Mouse (Mus musculus) kidney, embryonic 14.5 days (tissue): ENCODE data around the gene Olfr930. TPM values are rescaled to one million over a fixed set of nuclear protein-coding genes. Genes with fewer than 3 reads are reported as not detected.
A peak's percentile ranks its signal among the peaks of the same experiment; 100 is the strongest.

Source experiments
- ATAC-seq: fragments of 200-750 bp; cut with Nextera tagmentation; 2 replicates; pipeline ENCODE4 v1.8.0; 2017; ENCODE audit warnings: moderate number of reproducible peaks, mild to moderate bottlenecking, moderate TSS enrichment, moderate library complexity; ENCODE audit not compliant: low FRiP score, low TSS enrichment
- H3K27ac ChIP-seq: fragments of 300-500 bp; sonication (generic); 2 replicates; pipeline ENCODE4 v1.5.1; 2014; ENCODE audit warnings: low read depth, mild to moderate bottlenecking, low read length, moderate library complexity, mixed read lengths
- H3K27me3 ChIP-seq: fragments of 300-500 bp; sonication (generic); 2 replicates; pipeline ENCODE4 v1.6.1; 2014; ENCODE audit warnings: mild to moderate bottlenecking, low read length; ENCODE audit not compliant: control insufficient read depth, insufficient read depth
- H3K36me3 ChIP-seq: fragments of 300-500 bp; sonication (generic); 2 replicates; pipeline ENCODE4 v1.6.1; 2014; ENCODE audit warnings: low read length, mixed read lengths; ENCODE audit not compliant: control insufficient read depth, insufficient read depth
- H3K4me1 ChIP-seq: fragments of 300-500 bp; sonication (generic); 2 replicates; pipeline ENCODE4 v1.6.1; 2014; ENCODE audit warnings: low read length, mixed read lengths; ENCODE audit not compliant: control insufficient read depth, insufficient read depth
- H3K4me2 ChIP-seq: fragments of 300-500 bp; sonication (generic); replicated peaks from 2 replicates; pipeline ENCODE4 v1.6.1; 2014; ENCODE audit warnings: low read depth, mild to moderate bottlenecking, low read length
- H3K4me3 ChIP-seq: fragments of 300-500 bp; sonication (generic); 2 replicates; pipeline ENCODE4 v1.5.1; 2014; ENCODE audit warnings: mild to moderate bottlenecking, low read length
- H3K9ac ChIP-seq: fragments of 300-500 bp; sonication (generic); 2 replicates; pipeline ENCODE4 v1.6.1; 2014; ENCODE audit warnings: low read depth, mild to moderate bottlenecking, low read length, moderate library complexity
- H3K9me3 ChIP-seq: fragments of 300-500 bp; sonication (generic); 2 replicates; pipeline ENCODE4 v1.6.1; 2016; ENCODE audit warnings: low read length; ENCODE audit not compliant: control insufficient read depth
- WGBS: fragments of 180-500 bp; shearing (Covaris S2); extraction: QIAGEN DNeasy Blood & Tissue Kit; methylation state at CpG from one replicate; pipeline ENCODE4 v1.1.7; 2014; 5-methylcytosine and 5-hydroxymethylcytosine counted together
- polyA plus RNA-seq: library from polyadenylated mRNA; unstranded; fragments of >200 nt; fragmentation: Nextera tagmentation; extraction: Ambion mirVana; gene quantifications from 2 replicates; pipeline ENCODE4 v1.2.1, GENCODE M21; 2014

Gene Olfr930
- polyA plus RNA-seq, result not detected in 2 replicates

DNA sequence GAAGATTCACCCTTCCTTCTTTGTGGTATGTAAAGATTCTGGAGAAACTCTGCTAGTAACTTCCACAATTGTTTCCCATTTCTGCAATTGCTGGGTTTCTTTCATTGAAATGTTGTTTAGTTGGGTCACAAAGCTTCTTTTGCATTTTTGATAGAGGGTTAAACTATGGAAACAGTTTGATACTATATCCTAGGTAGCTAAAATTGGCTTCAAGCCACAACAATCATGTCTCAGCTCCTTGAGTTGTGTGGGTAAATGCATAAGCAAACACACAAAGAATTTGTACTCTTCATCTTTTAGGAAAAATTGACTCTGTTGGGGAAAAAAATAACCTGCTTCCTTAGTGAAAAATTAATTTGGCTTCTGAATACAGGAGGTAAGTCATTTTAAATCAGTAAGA, at the start of gene Olfr930:
Gene Olfr930, plus strand, starts transcription at position 301 of the 400 bp plus-strand sequence.
- Histone ChIP-seq H3K4me3 (no peak within 1 kb of the TSS), H3K4me2 (no peak within 1 kb of the TSS), H3K9me3 (no peaks in the 10 kb centered on the region), H3K9ac (no peak within 1 kb of the TSS), H3K4me1 (no peaks in the 10 kb centered on the region), H3K36me3 (no peaks in the 10 kb centered on the region), H3K27ac (no peak within 1 kb of the TSS), H3K27me3 (no peaks in the 10 kb centered on the region)
- ATAC-seq, result no peak

DNA sequence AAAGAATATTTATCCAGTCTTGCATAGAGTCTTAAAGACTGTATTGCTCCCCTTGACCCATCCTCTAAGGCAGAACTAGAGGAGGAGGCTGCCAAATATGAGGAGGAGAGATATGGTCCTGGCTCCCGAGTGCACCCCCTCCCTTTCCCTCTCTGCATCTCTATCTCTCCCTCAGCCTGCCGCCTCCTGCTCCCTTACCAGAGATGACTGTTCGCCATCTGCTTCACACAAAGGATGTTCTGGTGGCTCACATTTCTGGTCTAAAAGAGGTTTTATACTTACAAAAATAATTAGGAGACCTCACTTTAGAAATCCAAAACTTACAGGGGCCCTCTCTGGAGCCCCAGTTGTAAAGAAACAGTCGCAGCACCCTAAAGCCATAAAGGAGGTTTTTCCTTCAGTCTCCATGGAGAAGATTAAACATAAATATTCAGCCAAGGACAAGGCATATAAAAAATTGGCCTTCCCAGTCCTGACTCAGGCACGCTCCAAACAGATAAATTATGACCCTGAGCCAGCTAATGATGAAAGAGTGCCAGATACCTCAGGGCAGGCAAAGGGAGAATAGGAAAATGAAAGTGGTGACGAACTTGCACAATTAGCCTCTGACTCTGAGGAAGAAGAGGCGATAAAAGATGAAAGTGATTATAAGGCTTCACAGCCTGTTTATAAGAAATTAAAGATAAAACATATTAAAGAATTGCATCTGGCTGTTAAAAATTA, 24.0 kb downstream of the Olfr930 start:
- H3K4me3 ChIP-seq, result no peak overlapping the region
- H3K27me3 ChIP-seq, result no peaks in the 10 kb centered on the region
- no peak for ATAC-seq
- H3K9me3 ChIP-seq, result no peaks in the 10 kb centered on the region
- H3K36me3 ChIP-seq, result no peaks in the 10 kb centered on the region
- 31% methylated on average over 7 of the region's 7 CpGs for WGBS
- H3K9ac ChIP-seq, result no peak overlapping the region
- no peak overlapping the region for H3K27ac ChIP-seq
- no peaks in the 10 kb centered on the region for H3K4me1 ChIP-seq
- H3K4me2 ChIP-seq, result 0 out of 2 replicates have a peak overlapping the region, but pooled peaks have one; percentile 6

DNA sequence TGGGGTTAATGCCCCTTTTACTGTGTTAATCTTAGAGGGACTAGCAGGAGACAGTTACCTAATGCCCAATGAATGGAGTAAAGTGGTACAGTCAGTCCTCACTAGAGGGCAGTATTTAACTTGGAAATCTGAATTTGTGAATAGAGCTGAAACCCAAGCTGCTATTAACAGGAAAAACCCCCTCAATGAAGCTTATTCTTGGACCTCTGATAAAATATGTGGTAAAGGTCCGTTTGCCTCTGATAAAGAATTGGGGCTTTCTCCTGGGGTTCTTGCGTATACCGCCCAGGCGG, 24.5 kb downstream of the Olfr930 start:
- WGBS, result 79% methylated on average over 4 of the region's 4 CpGs
- no peak overlapping the region for H3K9ac ChIP-seq
- H3K9me3 ChIP-seq, result no peaks in the 10 kb centered on the region
- H3K27ac ChIP-seq, result no peak overlapping the region
- ATAC-seq, result no peak
- H3K4me1 ChIP-seq, result no peaks in the 10 kb centered on the region
- H3K4me2 ChIP-seq, result no peak overlapping the region
- H3K4me3 ChIP-seq, result no peak overlapping the region
- no peaks in the 10 kb centered on the region for H3K36me3 ChIP-seq
- H3K27me3 ChIP-seq, result no peaks in the 10 kb centered on the region

DNA sequence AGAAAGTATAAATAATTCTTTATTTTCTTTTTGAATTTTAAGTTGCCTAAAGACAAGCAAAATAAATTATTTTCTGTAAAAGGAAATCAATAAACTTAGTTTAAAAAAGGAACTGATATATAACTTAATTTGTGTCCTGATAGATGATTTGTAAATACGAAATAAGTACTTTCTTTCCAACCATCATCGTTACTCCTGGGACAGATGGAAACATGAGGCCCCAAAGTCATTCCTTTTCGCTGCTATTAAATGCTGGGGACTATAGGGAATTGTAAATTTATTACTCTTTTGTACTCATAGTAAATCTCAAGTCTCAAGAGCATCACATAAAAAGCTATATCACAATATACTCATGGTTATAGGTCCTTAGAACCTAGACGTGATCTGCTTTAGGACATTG, 42.4 kb downstream of the Olfr930 start, which contains the start of gene Olfr933:
Gene Olfr933, plus strand, starts transcription at position 301 of the 400 bp plus-strand sequence.
- H3K36me3 ChIP-seq, result no peaks in the 10 kb centered on the region
- no peaks in the 10 kb centered on the region for H3K4me1 ChIP-seq
- ATAC-seq, result no peak
- H3K9ac ChIP-seq, result no peak within 1 kb of the TSS
- no peak within 1 kb of the TSS for H3K27ac ChIP-seq
- H3K4me2 ChIP-seq, result no peak within 1 kb of the TSS
- no peaks in the 10 kb centered on the region for H3K9me3 ChIP-seq
- H3K27me3 ChIP-seq, result no peaks in the 10 kb centered on the region
- WGBS, result 71% methylated on average over 4 of the region's 4 CpGs
- H3K4me3 ChIP-seq, result no peak within 1 kb of the TSS

Other genes starting within 250 kb of the Olfr930 start
- gene Olfr919, start 226.1 kb upstream of the Olfr930 start, polyA plus RNA-seq, result not detected in 2 replicates
- gene Vwa5a, start 211.5 kb upstream of the Olfr930 start, polyA plus RNA-seq, result 11.5 and 19.9 TPM in 2 replicates
- gene Olfr920, start 177.5 kb upstream of the Olfr930 start, polyA plus RNA-seq, result 0.05 TPM in 1 of 2 replicates, not detected in the other
- not detected in 2 replicates for gene Olfr921, start 156.7 kb upstream of the Olfr930 start, polyA plus RNA-seq
- not detected in 2 replicates for gene Olfr922, start 115.2 kb upstream of the Olfr930 start, polyA plus RNA-seq
- gene Olfr923, start 103.3 kb upstream of the Olfr930 start, polyA plus RNA-seq, result not detected in 2 replicates
- gene Olfr924, start 85.4 kb upstream of the Olfr930 start, polyA plus RNA-seq, result not detected in 2 replicates
- not detected in 2 replicates for gene Olfr26, start 74.7 kb upstream of the Olfr930 start, polyA plus RNA-seq
- not detected in 2 replicates for gene Olfr926, start 52.7 kb upstream of the Olfr930 start, polyA plus RNA-seq
- not detected in 2 replicates for gene Olfr933, start 42.5 kb downstream of the Olfr930 start, polyA plus RNA-seq
- not detected in 2 replicates for gene Olfr934, start 58.5 kb downstream of the Olfr930 start, polyA plus RNA-seq
- not detected in 2 replicates for gene Olfr935, start 69.9 kb downstream of the Olfr930 start, polyA plus RNA-seq
- gene Olfr146, start 93.6 kb downstream of the Olfr930 start, polyA plus RNA-seq, result not detected in 2 replicates
- not detected in 2 replicates for gene Olfr937, start 135.1 kb downstream of the Olfr930 start, polyA plus RNA-seq
- gene Olfr938, start 149.1 kb downstream of the Olfr930 start, polyA plus RNA-seq, result not detected in 2 replicates
- gene Olfr27, start 198.3 kb downstream of the Olfr930 start, polyA plus RNA-seq, result not detected in 2 replicates
- not detected in 2 replicates for gene Olfr943, start 236.5 kb downstream of the Olfr930 start, polyA plus RNA-seq